ENCODE assay signal across 11 mouse cellular contexts in genomic region chr15:80006156-80006555, GRCm38 (mm10). TPM values are rescaled to one million over a fixed set of nuclear protein-coding genes. Genes with fewer than 3 reads are reported as not detected.
DNase-seq lines count a peak whose midpoint lies in the region; ATAC-seq and TF ChIP-seq lines count a peak whose summit lies in the region.
"Had no signal": no experiment of that assay in that cellular context is flagged by ENCODE, and none has a peak within 500 bp of the region (broad histone marks: within the 10 kb centered on the region; RNA-seq: fewer than 3 reads in every experiment).

No protein-coding gene starts in this region.

- no peaks in the 10 kb centered on the region for H3K27me3 ChIP-seq in kidney, adult 2 months (replicated peaks; ENCODE audit: control insufficient read depth, insufficient read depth, low read length)
- H3K27me3 ChIP-seq in MEL (ENCODE audit: control insufficient read depth in 1 of 2, insufficient read depth in 2 of 2, low read length in 2 of 2) = no peaks in the 10 kb centered on the region
- peaks cover 25% of the 10 kb centered on the region for H3K27me3 ChIP-seq in heart, embryonic 10.5 days (ENCODE audit: insufficient read depth, poor library complexity, severe bottlenecking)
- peaks cover 4% of the 10 kb centered on the region; the same call in 1 of the 2 replicates for H3K27me3 ChIP-seq in liver, postnatal 0 days (ENCODE audit: insufficient read depth, low read length)

- no peak for TF ChIP-seq CTCF in kidney, adult 2 months (conservative IDR thresholded peaks at IDR 0.05; ENCODE audit: insufficient read depth, insufficient read length, low read depth, low read length)
- TF ChIP-seq CTCF in MEL (IDR thresholded peaks at IDR 0.05 in 2 of 3, conservative IDR thresholded peaks at IDR 0.05 in 1 of 3; ENCODE audit: control insufficient read depth in 1 of 3, insufficient read depth in 1 of 3, low read depth in 2 of 3, low read length in 3 of 3, poor library complexity in 1 of 3, severe bottlenecking in 1 of 3) = no peak
- no peak for TF ChIP-seq CTCF in liver, postnatal 0 days (IDR thresholded peaks at IDR 0.05; ENCODE audit: low read depth)

- TF ChIP-seq EP300 in MEL (IDR thresholded peaks at IDR 0.05; ENCODE audit: low read depth in 1 of 2, low read length in 2 of 2) = peak; percentile 74 to 87
- peak; percentile 25; the same call in 1 of the 2 replicates for TF ChIP-seq EP300 in liver, postnatal 0 days (IDR thresholded peaks at IDR 0.05; ENCODE audit: low read depth)

- no peak overlapping the region for H3K4me2 ChIP-seq in liver, postnatal 0 days (ENCODE audit: low read depth, low read length)
- H3K4me2 ChIP-seq: neural tube, embryonic 12.5 days had no signal

- peaks cover 29% of the 10 kb centered on the region for H3K4me1 ChIP-seq in kidney, adult 2 months (ENCODE audit: control insufficient read depth, insufficient read depth, low read length)
- H3K4me1 ChIP-seq in MEL (ENCODE audit: control insufficient read depth in 1 of 2, insufficient read depth in 2 of 2, low read length in 2 of 2) = peaks cover 10 to 20% of the 10 kb centered on the region in 2 experiments
- H3K4me1 ChIP-seq in heart, embryonic 10.5 days = peaks cover 62% of the 10 kb centered on the region
- H3K4me1 ChIP-seq in liver, postnatal 0 days (ENCODE audit: insufficient read depth) = peaks cover 6% of the 10 kb centered on the region; the same call in 1 of the 2 replicates

- peak; percentile 55 for DNase-seq in kidney, adult 2 months
- no peak for DNase-seq in kidney, postnatal 4 days
- DNase-seq in MEL (ENCODE audit: low read depth, low spot score) = peak; percentile 83
- peak; percentile 87 for DNase-seq in heart, embryonic 10.5 days (ENCODE audit: low spot score)
- DNase-seq in liver, postnatal 0 days = peak; percentile 34
- no peak for DNase-seq in cerebellum, adult 18-20 months
- DNase-seq in layer of hippocampus, adult 9-10 months (ENCODE audit: low spot score) = no peak
- DNase-seq: cerebellum, postnatal 10 days had no signal

- H3K4me3 ChIP-seq in kidney, adult 2 months (ENCODE audit: insufficient read depth, low read depth, low read length) = no peak overlapping the region
- H3K4me3 ChIP-seq in MEL (ENCODE audit: control insufficient read depth in 1 of 2, insufficient read depth in 1 of 2, low read depth in 2 of 2, low read length in 2 of 2) = no peak overlapping the region
- no peak overlapping the region for H3K4me3 ChIP-seq in heart, embryonic 10.5 days
- no peak overlapping the region for H3K4me3 ChIP-seq in liver, postnatal 0 days (ENCODE audit: low read depth, low read length)
- H3K4me3 ChIP-seq: forebrain, embryonic 10.5 days; neural tube, embryonic 12.5 days had no signal

- no peak overlapping the region for H3K9ac ChIP-seq in MEL (ENCODE audit: control insufficient read depth, low read depth, low read length, poor library complexity, severe bottlenecking)
- H3K9ac ChIP-seq in liver, postnatal 0 days (replicated peaks) = no peak overlapping the region
- H3K9ac ChIP-seq: neural tube, embryonic 12.5 days had no signal

- H3K36me3 ChIP-seq in kidney, adult 2 months (ENCODE audit: control insufficient read depth, insufficient read depth, low read length) = no peaks in the 10 kb centered on the region
- peaks cover 0 to 15% of the 10 kb centered on the region in 2 experiments; a peak in 2 of 4 replicates for H3K36me3 ChIP-seq in MEL (ENCODE audit: control insufficient read depth in 1 of 2, insufficient read depth in 2 of 2, low read length in 2 of 2)
- no peaks in the 10 kb centered on the region for H3K36me3 ChIP-seq in heart, embryonic 10.5 days
- H3K36me3 ChIP-seq in liver, postnatal 0 days (replicated peaks; ENCODE audit: insufficient read depth, low read length) = no peaks in the 10 kb centered on the region
- H3K36me3 ChIP-seq: forebrain, embryonic 10.5 days; neural tube, embryonic 12.5 days had no signal

- no peaks in the 10 kb centered on the region for H3K9me3 ChIP-seq in MEL (replicated peaks; ENCODE audit: insufficient read depth, low read length)
- no peaks in the 10 kb centered on the region for H3K9me3 ChIP-seq in heart, embryonic 10.5 days
- H3K9me3 ChIP-seq in liver, postnatal 0 days (ENCODE audit: low read length) = no peaks in the 10 kb centered on the region
- H3K9me3 ChIP-seq: forebrain, embryonic 10.5 days; neural tube, embryonic 12.5 days had no signal

- no peaks in the 10 kb centered on the region for H3K79me2 ChIP-seq in MEL (ENCODE audit: control insufficient read depth, insufficient read depth, low read length, poor library complexity)

- no peak for TF ChIP-seq RAD21 in MEL (IDR thresholded peaks at IDR 0.05; ENCODE audit: low read depth, low read length)

- 22% methylated on average over 7 of the region's 7 CpGs for WGBS in kidney, adult 2 months
- WGBS in heart, embryonic 10.5 days = 19% methylated on average over 7 of the region's 7 CpGs
- 26% methylated on average over 7 of the region's 7 CpGs for WGBS in liver, postnatal 0 days (ENCODE audit: insufficient replicate concordance)

- peak overlapping the region; percentile 65; the same call in 1 of the 2 replicates for H3K27ac ChIP-seq in kidney, adult 2 months (ENCODE audit: insufficient read depth, low read depth, low read length)
- peak overlapping the region; percentile 22; the same call in 1 of the 2 replicates for H3K27ac ChIP-seq in MEL (ENCODE audit: control insufficient read depth, low read depth, low read length)
- H3K27ac ChIP-seq in heart, embryonic 10.5 days = peak overlapping the region; percentile 80
- no peak overlapping the region for H3K27ac ChIP-seq in liver, postnatal 0 days (ENCODE audit: low read depth)
- H3K27ac ChIP-seq: neural tube, embryonic 12.5 days had no signal

- ATAC-seq in liver, postnatal 0 days = peak; percentile 47
- no peak for ATAC-seq in frontal cortex, adult (ENCODE audit: low TSS enrichment)

- TF ChIP-seq POLR2A in kidney, adult 2 months (IDR thresholded peaks at IDR 0.05; ENCODE audit: low read depth, low read length) = no peak
- no peak for TF ChIP-seq POLR2A in MEL (IDR thresholded peaks at IDR 0.05; ENCODE audit: control insufficient read depth in 1 of 2, insufficient read depth in 1 of 2, low read depth in 1 of 2, low read length in 2 of 2, poor library complexity in 1 of 2)

TF ChIP-seq in MEL, 35 proteins besides CTCF, POLR2A, EP300 and RAD21:
- peak; percentile 82; the same call in 1 of the 2 replicates for TF ChIP-seq MEF2A (IDR thresholded peaks at IDR 0.05; ENCODE audit: extremely low read depth, insufficient replicate concordance, low read depth, low read length, poor library complexity, severe bottlenecking)
- no peak for TF ChIP-seq MAFK (IDR thresholded peaks at IDR 0.05; ENCODE audit: borderline replicate concordance, low read depth, low read length)
- peak; percentile 50 for TF ChIP-seq MXI1 (IDR thresholded peaks at IDR 0.05; ENCODE audit: low read depth, low read length)
- TF ChIP-seq KAT2A (conservative IDR thresholded peaks at IDR 0.05; ENCODE audit: low read depth, low read length) = no peak
- no peak for TF ChIP-seq NELFE (IDR thresholded peaks at IDR 0.05; ENCODE audit: low read depth, low read length)
- no peak for TF ChIP-seq ZNF384 (IDR thresholded peaks at IDR 0.05; ENCODE audit: low read depth, low read length)
- no peak for TF ChIP-seq CHD1 (IDR thresholded peaks at IDR 0.05; ENCODE audit: low read depth, low read length)
- TF ChIP-seq TCF12 (IDR thresholded peaks at IDR 0.05; ENCODE audit: low read depth, low read length) = peak; percentile 90
- 0 out of 2 replicates have a peak, but pooled peaks have one; percentile 27 for TF ChIP-seq MAZ (IDR thresholded peaks at IDR 0.05; ENCODE audit: low read depth, low read length)
- TF ChIP-seq RCOR1 (IDR thresholded peaks at IDR 0.05; ENCODE audit: low read depth, low read length) = 0 out of 2 replicates have a peak, but pooled peaks have one; percentile 37
- TF ChIP-seq HCFC1 (IDR thresholded peaks at IDR 0.05; ENCODE audit: low read depth, low read length) = no peak
- TF ChIP-seq TAL1 (IDR thresholded peaks at IDR 0.05; ENCODE audit: low read length) = peak; percentile 91
- peak; percentile 60; the same call in 1 of the 2 replicates for TF ChIP-seq BHLHE40 (IDR thresholded peaks at IDR 0.05; ENCODE audit: borderline replicate concordance, low read depth, low read length)
- TF ChIP-seq ETS1 (IDR thresholded peaks at IDR 0.05; ENCODE audit: low read depth, low read length) = peak; percentile 79
- TF ChIP-seq SIN3A (IDR thresholded peaks at IDR 0.05; ENCODE audit: low read length) = peak; percentile 58
- TF ChIP-seq GATA1 (IDR thresholded peaks at IDR 0.05; ENCODE audit: low read depth, low read length) = peak; percentile 50

RNA-seq across cellular contexts. Expression of gene Pdgfb, which starts 8.6 kb away (rescaled TPM):
- polyA plus RNA-seq in kidney, adult 2 months (2012; rRNA removed) = 32.2 and 33.4 TPM in 2 replicates
- total RNA-seq in MEL (2012; rRNA removed) = 0.23 and 0.26 TPM in 2 replicates
- under 1 TPM in 1 of 2 experiments, not detected in 1; 0.72 TPM for polyA plus RNA-seq in MEL (2012; ENCODE audit: insufficient read depth in 1 of 2, insufficient read length in 2 of 2, low read depth in 1 of 2, low replicate concordance in 2 of 2, missing spikeins in 1 of 2)
- polyA plus RNA-seq in heart, embryonic 10.5 days (2016; fragmentation: Nextera tagmentation; extraction: Ambion mirVana) = 0.95 and 1.9 TPM in 2 replicates
- 0.77 and 0.85 TPM in 2 replicates for polyA plus RNA-seq in liver, postnatal 0 days (2015; fragmentation: Nextera tagmentation; extraction: Ambion mirVana)

RNA-seq across cellular contexts. Expression of gene Cbx7, which starts 35.2 kb away (rescaled TPM):
- 41.3 and 44.1 TPM in 2 replicates for polyA plus RNA-seq in kidney, adult 2 months (2012; rRNA removed)
- total RNA-seq in MEL (2012; rRNA removed) = 2.9 and 3.7 TPM in 2 replicates
- polyA plus RNA-seq in MEL (2012; ENCODE audit: insufficient read depth in 1 of 2, insufficient read length in 2 of 2, low read depth in 1 of 2, low replicate concordance in 2 of 2, missing spikeins in 1 of 2) = 10 to 100 TPM in 1 of 2 experiments, not detected in 1; 11.1 TPM
- 0.82 and 1.0 TPM in 2 replicates for polyA plus RNA-seq in heart, embryonic 10.5 days (2016; fragmentation: Nextera tagmentation; extraction: Ambion mirVana)
- 1.0 and 1.2 TPM in 2 replicates for polyA plus RNA-seq in liver, postnatal 0 days (2015; fragmentation: Nextera tagmentation; extraction: Ambion mirVana)

Comparison
In these comparisons a context has a peak if more than half of its experiments do, and no peak if none do; other contexts are left out.
1. DNase-seq: peak in kidney, adult 2 months (single experiment), MEL (single experiment), heart, embryonic 10.5 days (single experiment) and liver, postnatal 0 days (single experiment); none in kidney, postnatal 4 days (0 of 2), cerebellum, adult 18-20 months (0 of 2) and layer of hippocampus, adult 9-10 months (single experiment).
2. RNA of gene Pdgfb, which starts 8.6 kb away (polyA plus RNA-seq): 32.2 to 33.4 TPM in kidney, adult 2 months; 0.95 to 1.9 TPM in heart, embryonic 10.5 days, 0.77 to 0.85 TPM in liver, postnatal 0 days and 0.72 TPM in MEL; every median in the first group is over 10 times any median in the second.